Mouse (Mus musculus): ENCODE results near the gene Vax2. TPM values are rescaled to one million over a fixed set of nuclear protein-coding genes. Genes with fewer than 3 reads are reported as not detected.

Gene Vax2
- total RNA-seq, 1 experiment from 2014 or later = not detected

GRCm38 (mm10) chr6:83749286-83749685, 38.2 kb downstream of the Vax2 start:
- no peak for ATAC-seq (replicated peaks; ENCODE audit: low read depth, poor library complexity, severe bottlenecking)

- peak; percentile 88 for ATAC-seq (replicated peaks; ENCODE audit: low read depth, poor library complexity, severe bottlenecking)
Observed at GRCm38 (mm10) chr6:83750171-83750684, 39.2 kb downstream of the Vax2 start.

GRCm38 (mm10) chr6:83756051-83756450, 45.0 kb downstream of the Vax2 start:
- no peak for ATAC-seq (replicated peaks; ENCODE audit: low read depth, poor library complexity, severe bottlenecking)

- ATAC-seq (replicated peaks; ENCODE audit: low read depth, poor library complexity, severe bottlenecking) = no peak
Observed at GRCm38 (mm10) chr6:83762344-83762743, 51.3 kb downstream of the Vax2 start, which contains the start of gene Ankrd53. Ankrd53 (plus strand) TSS chr6:83762644.

- ATAC-seq (replicated peaks; ENCODE audit: low read depth, poor library complexity, severe bottlenecking) = peak; percentile 67
Observed at GRCm38 (mm10) chr6:83762880-83763431, 51.9 kb downstream of the Vax2 start.

- ATAC-seq (replicated peaks; ENCODE audit: low read depth, poor library complexity, severe bottlenecking) = no peak
Observed at GRCm38 (mm10) chr6:83766982-83767381, 55.9 kb downstream of the Vax2 start.

- ATAC-seq (replicated peaks; ENCODE audit: low read depth, poor library complexity, severe bottlenecking) = no peak
Observed at GRCm38 (mm10) chr6:83768485-83768884, 57.4 kb downstream of the Vax2 start.

GRCm38 (mm10) chr6:83774126-83774525, 63.1 kb downstream of the Vax2 start:
- no peak for ATAC-seq (replicated peaks; ENCODE audit: low read depth, poor library complexity, severe bottlenecking)

- ATAC-seq (replicated peaks; ENCODE audit: low read depth, poor library complexity, severe bottlenecking) = peak; percentile 19
Observed at GRCm38 (mm10) chr6:83774781-83775563, 63.9 kb downstream of the Vax2 start.

GRCm38 (mm10) chr6:83775638-83776293, 64.7 kb downstream of the Vax2 start, which contains the start of gene Tex261:
Tex261 (minus strand) TSS chr6:83775813.
- peak; percentile 79 for ATAC-seq (replicated peaks; ENCODE audit: low read depth, poor library complexity, severe bottlenecking)

- no peak for ATAC-seq (replicated peaks; ENCODE audit: low read depth, poor library complexity, severe bottlenecking)
Observed at GRCm38 (mm10) chr6:83778306-83778705, 67.2 kb downstream of the Vax2 start.

- peak; percentile 51 for ATAC-seq (replicated peaks; ENCODE audit: low read depth, poor library complexity, severe bottlenecking)
Observed at GRCm38 (mm10) chr6:83779026-83779425, 68.0 kb downstream of the Vax2 start.

GRCm38 (mm10) chr6:83786426-83786825, 75.4 kb downstream of the Vax2 start:
- no peak for ATAC-seq (replicated peaks; ENCODE audit: low read depth, poor library complexity, severe bottlenecking)

Other genes with a start within 250 kb of the Vax2 start
- gene Dguok, start 204.3 kb upstream of the Vax2 start, total RNA-seq (2017) = 34.3 and 38.0 TPM in 2 replicates
- gene Actg2, start 175.0 kb upstream of the Vax2 start, total RNA-seq (2017) = not detected in 2 replicates
- gene Stambp, start 138.5 kb upstream of the Vax2 start, total RNA-seq (2017) = 6.4 and 9.3 TPM in 2 replicates
- gene Clec4f, start 55.1 kb upstream of the Vax2 start, total RNA-seq (2017) = not detected in 2 replicates
- not detected in 2 replicates for gene Cd207, start 33.4 kb upstream of the Vax2 start, total RNA-seq (2017)
- not detected in 2 replicates for gene Atp6v1b1, start 31.7 kb downstream of the Vax2 start, total RNA-seq (2017)
- not detected in 2 replicates for gene Ankrd53, start 51.4 kb downstream of the Vax2 start, total RNA-seq (2017)
- gene Tex261, start 64.5 kb downstream of the Vax2 start, total RNA-seq (2017) = 30.9 and 37.2 TPM in 2 replicates
- gene Nagk, start 83.7 kb downstream of the Vax2 start, total RNA-seq (2017) = 9.1 and 9.8 TPM in 2 replicates
- gene Paip2b, start 120.5 kb downstream of the Vax2 start, total RNA-seq (2017) = 13.2 and 23.2 TPM in 2 replicates
- gene Zfp638, start 155.8 kb downstream of the Vax2 start, total RNA-seq (2017) = 139 and 144 TPM in 2 replicates